12 mouse cellular contexts compared by ENCODE assay signal in genomic region chr15:77212818-77213217, GRCm38 (mm10).
DNase-seq lines count a peak whose midpoint lies in the region; ATAC-seq and TF ChIP-seq lines count a peak whose summit lies in the region.
"Had no signal": no experiment of that assay in that cellular context is flagged by ENCODE, and none has a peak within 500 bp of the region (broad histone marks: within the 10 kb centered on the region; RNA-seq: fewer than 3 reads in every experiment).

No protein-coding gene starts in this region.

- peak overlapping the region; percentile 20; the same call in 1 of the 2 replicates for H3K27ac ChIP-seq in kidney, adult 2 months (ENCODE audit: insufficient read depth, low read depth, low read length)
- H3K27ac ChIP-seq in embryonic facial prominence, embryonic 13.5 days, result peak overlapping the region; percentile 12
- peak overlapping the region; percentile 91 for H3K27ac ChIP-seq in heart, embryonic 12.5 days (ENCODE audit: poor library complexity, severe bottlenecking)
- H3K27ac ChIP-seq in limb, embryonic 14.5 days (replicated peaks; ENCODE audit: low read depth, low read length), result peak overlapping the region; percentile 40; the same call in 1 of the 2 replicates
- H3K27ac ChIP-seq in neural tube, embryonic 15.5 days (replicated peaks), result no peak overlapping the region
- H3K27ac ChIP-seq in forebrain, embryonic 15.5 days (replicated peaks), result no peak overlapping the region
- H3K27ac ChIP-seq: liver, embryonic 15.5 days had no signal

- H3K4me1 ChIP-seq in kidney, adult 2 months (ENCODE audit: control insufficient read depth, insufficient read depth, low read length), result peaks cover 11% of the 10 kb centered on the region
- H3K4me1 ChIP-seq in embryonic facial prominence, embryonic 13.5 days, result peaks cover 66% of the 10 kb centered on the region
- peaks cover 87% of the 10 kb centered on the region for H3K4me1 ChIP-seq in heart, embryonic 12.5 days (replicated peaks)
- H3K4me1 ChIP-seq in limb, embryonic 14.5 days (ENCODE audit: control insufficient read depth, insufficient read depth, low read length), result peaks cover 51% of the 10 kb centered on the region
- peaks cover 43% of the 10 kb centered on the region for H3K4me1 ChIP-seq in neural tube, embryonic 15.5 days
- peaks cover 14% of the 10 kb centered on the region; the same call in 1 of the 2 replicates for H3K4me1 ChIP-seq in forebrain, embryonic 15.5 days

- no peak for ATAC-seq in embryonic facial prominence, embryonic 13.5 days (ENCODE audit: insufficient number of reproducible peaks, insufficient read depth, low FRiP score, low TSS enrichment, low read depth)
- ATAC-seq in heart, embryonic 12.5 days (ENCODE audit: insufficient number of reproducible peaks, low FRiP score), result no peak
- no peak for ATAC-seq in limb, embryonic 14.5 days (ENCODE audit: low FRiP score, low read depth)
- ATAC-seq in neural tube, embryonic 15.5 days (ENCODE audit: low FRiP score), result no peak
- no peak for ATAC-seq in forebrain, embryonic 15.5 days (replicated peaks)
- ATAC-seq: hindbrain, embryonic 16.5 days had no signal

- H3K9ac ChIP-seq in embryonic facial prominence, embryonic 13.5 days, result no peak overlapping the region
- H3K9ac ChIP-seq in heart, embryonic 12.5 days, result peak overlapping the region; percentile 60
- H3K9ac ChIP-seq in limb, embryonic 14.5 days (ENCODE audit: low read depth, low read length, severe bottlenecking), result no peak overlapping the region
- H3K9ac ChIP-seq in neural tube, embryonic 15.5 days (replicated peaks), result no peak overlapping the region
- H3K9ac ChIP-seq in forebrain, embryonic 15.5 days (replicated peaks), result no peak overlapping the region
- H3K9ac ChIP-seq: liver, embryonic 15.5 days had no signal

- TF ChIP-seq CTCF in kidney, adult 2 months (conservative IDR thresholded peaks at IDR 0.05; ENCODE audit: insufficient read depth, insufficient read length, low read depth, low read length), result no peak

- no peaks in the 10 kb centered on the region for H3K27me3 ChIP-seq in kidney, adult 2 months (replicated peaks; ENCODE audit: control insufficient read depth, insufficient read depth, low read length)
- H3K27me3 ChIP-seq in embryonic facial prominence, embryonic 13.5 days, result no peaks in the 10 kb centered on the region
- no peaks in the 10 kb centered on the region for H3K27me3 ChIP-seq in heart, embryonic 12.5 days (replicated peaks)
- no peaks in the 10 kb centered on the region for H3K27me3 ChIP-seq in limb, embryonic 14.5 days (ENCODE audit: control insufficient read depth, insufficient read depth, low read length)
- no peaks in the 10 kb centered on the region for H3K27me3 ChIP-seq in neural tube, embryonic 15.5 days (replicated peaks)
- no peaks in the 10 kb centered on the region for H3K27me3 ChIP-seq in forebrain, embryonic 15.5 days
- H3K27me3 ChIP-seq: liver, embryonic 15.5 days had no signal

- no peak overlapping the region for H3K4me2 ChIP-seq in embryonic facial prominence, embryonic 13.5 days
- peak overlapping the region; percentile 49 for H3K4me2 ChIP-seq in heart, embryonic 12.5 days
- no peak overlapping the region for H3K4me2 ChIP-seq in limb, embryonic 14.5 days (replicated peaks; ENCODE audit: low read depth, low read length, severe bottlenecking)
- no peak overlapping the region for H3K4me2 ChIP-seq in neural tube, embryonic 15.5 days
- H3K4me2 ChIP-seq in forebrain, embryonic 15.5 days (replicated peaks), result no peak overlapping the region
- H3K4me2 ChIP-seq: liver, embryonic 15.5 days had no signal

- no peaks in the 10 kb centered on the region for H3K9me3 ChIP-seq in embryonic facial prominence, embryonic 13.5 days
- no peaks in the 10 kb centered on the region for H3K9me3 ChIP-seq in heart, embryonic 12.5 days (replicated peaks)
- H3K9me3 ChIP-seq in limb, embryonic 14.5 days (ENCODE audit: control insufficient read depth, low read length), result no peaks in the 10 kb centered on the region
- H3K9me3 ChIP-seq in neural tube, embryonic 15.5 days (replicated peaks), result no peaks in the 10 kb centered on the region
- H3K9me3 ChIP-seq in forebrain, embryonic 15.5 days, result no peaks in the 10 kb centered on the region
- H3K9me3 ChIP-seq: liver, embryonic 15.5 days had no signal

- no peak for TF ChIP-seq POLR2A in kidney, adult 2 months (IDR thresholded peaks at IDR 0.05; ENCODE audit: low read depth, low read length)
- TF ChIP-seq POLR2A in limb, embryonic 14.5 days (IDR thresholded peaks at IDR 0.05; ENCODE audit: borderline replicate concordance, extremely low read depth, insufficient read depth, insufficient read length), result no peak

- H3K4me3 ChIP-seq in kidney, adult 2 months (ENCODE audit: insufficient read depth, low read depth, low read length), result no peak overlapping the region
- H3K4me3 ChIP-seq in embryonic facial prominence, embryonic 13.5 days, result no peak overlapping the region
- H3K4me3 ChIP-seq in heart, embryonic 12.5 days, result no peak overlapping the region
- H3K4me3 ChIP-seq in limb, embryonic 14.5 days (replicated peaks; ENCODE audit: low read length), result no peak overlapping the region
- no peak overlapping the region for H3K4me3 ChIP-seq in neural tube, embryonic 15.5 days (replicated peaks)
- no peak overlapping the region for H3K4me3 ChIP-seq in forebrain, embryonic 15.5 days
- H3K4me3 ChIP-seq: liver, embryonic 15.5 days had no signal

- 74% methylated on average over 7 of the region's 7 CpGs for WGBS in kidney, adult 2 months
- WGBS in embryonic facial prominence, embryonic 13.5 days, result 44% methylated on average over 7 of the region's 7 CpGs
- WGBS in heart, embryonic 12.5 days, result 13% methylated on average over 7 of the region's 7 CpGs
- 60% methylated on average over 7 of the region's 7 CpGs for WGBS in limb, embryonic 14.5 days
- WGBS in neural tube, embryonic 15.5 days, result 75% methylated on average over 7 of the region's 7 CpGs
- WGBS in forebrain, embryonic 15.5 days, result 77% methylated on average over 7 of the region's 7 CpGs

- DNase-seq in kidney, adult 2 months, result no peak
- no peak for DNase-seq in kidney, postnatal 14 days
- no peak for DNase-seq in limb, embryonic 14.5 days (ENCODE audit: low spot score)
- no peak for DNase-seq in frontal cortex, postnatal 25 days (ENCODE audit: low spot score in 2 of 2)
- DNase-seq: adrenal gland, postnatal 14 days; kidney, postnatal 4 days had no signal

- no peaks in the 10 kb centered on the region for H3K36me3 ChIP-seq in kidney, adult 2 months (ENCODE audit: control insufficient read depth, insufficient read depth, low read length)
- no peaks in the 10 kb centered on the region for H3K36me3 ChIP-seq in embryonic facial prominence, embryonic 13.5 days
- H3K36me3 ChIP-seq in heart, embryonic 12.5 days, result no peaks in the 10 kb centered on the region
- H3K36me3 ChIP-seq in limb, embryonic 14.5 days (ENCODE audit: control insufficient read depth, insufficient read depth, low read length), result no peaks in the 10 kb centered on the region
- H3K36me3 ChIP-seq in neural tube, embryonic 15.5 days, result no peaks in the 10 kb centered on the region
- H3K36me3 ChIP-seq in forebrain, embryonic 15.5 days, result no peaks in the 10 kb centered on the region
- H3K36me3 ChIP-seq: liver, embryonic 15.5 days had no signal

Comparison
In these comparisons a context has a peak if more than half of its experiments do, and no peak if none do; other contexts are left out.
1. H3K27ac ChIP-seq: peak in kidney, adult 2 months (single experiment), embryonic facial prominence, embryonic 13.5 days (single experiment), heart, embryonic 12.5 days (single experiment) and limb, embryonic 14.5 days (single experiment); none in neural tube, embryonic 15.5 days (single experiment) and forebrain, embryonic 15.5 days (single experiment).